Mouse (Mus musculus) bone marrow, adult 2 months (tissue): ENCODE data around the gene Zfp36l2. TPM values are rescaled to one million over a fixed set of nuclear protein-coding genes. Genes with fewer than 3 reads are reported as not detected.
"Not testable (repeated sequence)": the region's sequence is repeated elsewhere in the genome, so short reads cannot be mapped to it uniquely, and the experiment has no call there.

Experiments used
- H3K27ac ChIP-seq: fragments of 200-500 bp; 2 replicates; pipeline ENCODE4 v1.5.1; 2012; ENCODE audit warnings: low read depth, mild to moderate bottlenecking, control low read depth, inconsistent platforms, low read length; ENCODE audit not compliant: control insufficient read depth, poor library complexity, insufficient read depth
- H3K4me1 ChIP-seq: fragments of 200-500 bp; 2 replicates; pipeline ENCODE4 v1.6.1; 2011; ENCODE audit warnings: low read length; ENCODE audit not compliant: control insufficient read depth, insufficient read depth
- H3K4me3 ChIP-seq: fragments of 200-500 bp; replicated peaks from 2 replicates; pipeline ENCODE3; 2011; ENCODE audit warnings: mild to moderate bottlenecking, low read depth, low read length, control low read depth; ENCODE audit not compliant: control insufficient read depth
- CTCF ChIP-seq: fragments of 200-500 bp; IDR thresholded peaks from 2 replicates; pipeline ENCODE4 v1.5.1; 2011; ENCODE audit warnings: low read length, control low read depth; ENCODE audit not compliant: control insufficient read depth, insufficient read depth
- POLR2A ChIP-seq: fragments of 200-500 bp; IDR thresholded peaks from 2 replicates; pipeline ENCODE4 v1.6.1; 2011; ENCODE audit warnings: low read depth, mild to moderate bottlenecking, control low read depth, low read length, borderline replicate concordance; ENCODE audit not compliant: control insufficient read depth
- WGBS: fragments of 180-500 bp; shearing (Covaris S2); methylation state at CpG from one replicate; pipeline ENCODE4 v1.1.7; 2018; 5-methylcytosine and 5-hydroxymethylcytosine counted together
- polyA plus RNA-seq: library from polyadenylated mRNA; stranded (reverse); fragments of >200 nt; gene quantifications from 2 replicates; pipeline ENCODE4 v1.2.4, GENCODE M21; 2011; ENCODE audit warnings: low replicate concordance; ENCODE audit not compliant: missing spikeins, insufficient read depth, insufficient read length

Gene Zfp36l2
- polyA plus RNA-seq, 1 experiment, result 74.0 TPM

DNA sequence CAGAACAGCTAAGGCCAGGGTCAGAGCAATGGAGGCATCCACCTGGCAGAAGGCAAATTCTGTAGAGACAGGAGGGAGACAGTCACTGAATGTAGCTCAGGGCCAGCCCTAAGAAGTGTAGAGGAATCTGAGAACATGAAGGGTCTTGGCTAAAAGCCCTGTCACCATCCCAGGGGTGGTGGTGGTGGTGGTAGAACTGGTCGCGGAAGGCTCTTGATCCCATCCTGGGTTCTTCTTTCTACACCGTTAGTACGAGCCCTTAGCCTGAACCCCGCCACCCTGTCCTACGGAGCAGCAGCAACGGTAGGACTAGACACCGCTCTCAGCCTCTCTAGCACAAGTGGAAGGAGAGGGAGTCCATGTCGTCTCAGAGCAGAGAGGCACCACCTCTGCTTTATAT, 5.7 kb upstream of the Zfp36l2 start:
- Histone ChIP-seq H3K4me1 (peaks cover 10% of the 10 kb centered on the region; the same call in 1 of the 2 replicates), H3K4me3 (no peak overlapping the region), H3K27ac (no peak overlapping the region)
- TF ChIP-seq POLR2A (no peak), CTCF (no peak)
- 91% methylated on average over 9 of the region's 9 CpGs for WGBS

DNA sequence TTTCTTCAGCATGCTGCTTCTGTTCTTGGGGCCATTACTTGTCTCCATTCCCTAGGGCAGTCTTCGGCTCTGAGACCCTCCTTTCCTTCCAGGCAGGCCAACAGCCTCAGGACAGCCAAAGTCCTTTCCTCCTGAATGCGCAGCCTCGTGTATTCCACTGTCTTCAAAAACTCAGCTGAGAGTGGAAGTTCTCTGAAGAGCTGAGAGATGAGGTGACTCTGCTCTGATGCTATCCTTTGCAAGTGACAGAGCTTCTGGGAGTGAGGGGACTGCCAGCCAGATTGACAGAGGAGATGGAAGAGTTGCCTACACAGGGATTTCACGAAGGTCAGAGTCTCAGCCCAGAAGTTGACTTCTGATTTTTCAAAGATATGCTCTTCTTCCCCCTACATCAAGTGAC, 4.2 kb upstream of the Zfp36l2 start:
- WGBS, result 86% methylated on average over 4 of the region's 4 CpGs
- no peak overlapping the region for H3K4me3 ChIP-seq
- H3K27ac ChIP-seq, result no peak overlapping the region
- TF ChIP-seq CTCF, result no peak
- TF ChIP-seq POLR2A, result no peak
- peaks cover 10% of the 10 kb centered on the region; the same call in 1 of the 2 replicates for H3K4me1 ChIP-seq

DNA sequence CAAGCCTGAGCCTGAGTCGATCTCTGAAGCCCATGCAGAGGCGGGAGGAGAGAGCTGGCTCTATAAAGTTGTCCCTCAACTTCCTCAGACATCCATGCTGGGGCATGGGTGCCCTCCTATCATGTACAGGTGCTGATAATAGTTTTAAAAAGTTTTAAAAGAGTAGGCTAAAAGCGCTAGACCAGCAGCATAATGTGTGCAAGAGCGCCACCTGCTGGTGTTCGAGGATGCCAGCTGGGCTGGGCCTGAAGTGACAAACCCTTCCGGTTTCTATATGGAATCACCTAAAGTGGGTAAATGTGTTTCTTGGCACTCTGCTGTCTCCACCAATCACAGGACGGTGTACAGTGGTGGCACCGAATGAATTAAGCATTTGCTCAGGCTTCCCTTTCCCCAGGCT, 3.1 kb upstream of the Zfp36l2 start:
- Histone ChIP-seq H3K4me3 (no peak overlapping the region), H3K4me1 (peaks cover 10% of the 10 kb centered on the region; the same call in 1 of the 2 replicates), H3K27ac (no peak overlapping the region)
- no peak for TF ChIP-seq POLR2A
- TF ChIP-seq CTCF, result peak; percentile 95
- WGBS, result 8% methylated on average over 8 of the region's 8 CpGs

DNA sequence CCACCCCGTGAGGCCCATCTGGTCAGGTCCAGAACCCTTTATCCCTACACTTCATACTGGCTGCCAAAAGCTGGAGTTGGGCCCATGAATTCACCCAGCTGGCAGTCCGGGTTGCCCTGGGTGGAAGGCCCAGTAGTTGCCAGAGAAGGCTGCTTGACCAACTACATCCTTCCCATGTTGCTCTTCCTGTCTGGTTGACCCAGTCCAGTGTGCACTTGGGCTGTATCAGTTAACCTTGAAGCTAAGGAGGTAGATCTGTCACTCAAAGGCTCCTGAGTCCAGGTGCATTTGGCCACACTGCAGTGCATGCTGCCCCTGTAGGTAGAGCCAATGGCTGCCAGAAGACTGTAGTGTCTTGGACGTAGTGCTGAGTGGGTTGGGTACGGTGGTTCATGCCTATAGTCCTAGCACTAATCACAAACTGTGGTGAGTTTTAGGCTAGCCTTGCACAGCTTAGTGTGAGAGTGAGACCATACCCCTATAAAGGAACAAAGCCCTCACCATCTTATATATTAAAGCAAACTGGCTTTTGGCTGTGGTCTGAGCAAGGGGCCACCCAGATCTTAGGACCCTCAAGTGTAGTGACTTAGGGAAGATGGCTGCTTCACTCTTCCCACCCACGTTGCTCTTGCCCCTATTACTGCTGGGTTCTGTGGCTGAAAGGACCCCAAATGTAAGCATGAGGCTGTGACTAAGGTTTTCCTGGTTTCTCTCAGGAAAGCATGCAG, 1.5 kb upstream of the Zfp36l2 start:
- TF ChIP-seq POLR2A, result no peak
- no peak for TF ChIP-seq CTCF
- Histone ChIP-seq H3K4me1 (peaks cover 7% of the 10 kb centered on the region; the same call in 1 of the 2 replicates), H3K27ac (peak overlapping the region; percentile 95), H3K4me3 (no peak overlapping the region)
- WGBS, result 41% methylated on average over 5 of the region's 5 CpGs

DNA sequence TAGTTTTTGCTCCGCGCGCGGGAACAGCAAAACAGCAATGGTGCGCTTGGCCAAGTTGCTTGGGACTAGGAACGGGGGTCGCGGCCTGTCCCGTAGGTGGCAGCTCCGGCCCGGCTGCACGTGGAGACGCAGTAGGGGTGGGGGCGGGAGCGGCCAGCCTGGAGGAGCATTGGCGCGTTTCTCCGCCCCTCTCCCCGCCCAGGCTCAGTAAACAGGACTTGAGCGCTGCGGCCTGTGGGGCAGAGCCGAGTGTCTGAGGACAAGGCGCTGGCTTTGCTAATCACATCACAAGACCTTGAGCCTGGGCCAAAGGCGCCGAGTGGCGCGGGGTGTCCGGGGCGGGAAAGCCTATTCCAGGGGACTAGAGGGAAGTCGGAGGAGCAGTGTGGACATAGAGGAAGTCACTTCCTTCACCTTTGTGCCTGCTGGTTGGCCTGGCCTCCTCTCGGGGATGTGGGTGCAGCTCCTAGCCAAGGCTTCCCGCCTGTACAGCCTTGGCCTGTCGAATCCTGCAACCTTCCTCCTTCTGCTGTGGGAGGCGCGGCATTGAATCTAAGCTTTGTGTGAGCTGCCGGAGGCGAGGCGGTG, 721 bp upstream of the Zfp36l2 start:
- TF ChIP-seq POLR2A (peak; percentile 83), CTCF (no peak)

DNA sequence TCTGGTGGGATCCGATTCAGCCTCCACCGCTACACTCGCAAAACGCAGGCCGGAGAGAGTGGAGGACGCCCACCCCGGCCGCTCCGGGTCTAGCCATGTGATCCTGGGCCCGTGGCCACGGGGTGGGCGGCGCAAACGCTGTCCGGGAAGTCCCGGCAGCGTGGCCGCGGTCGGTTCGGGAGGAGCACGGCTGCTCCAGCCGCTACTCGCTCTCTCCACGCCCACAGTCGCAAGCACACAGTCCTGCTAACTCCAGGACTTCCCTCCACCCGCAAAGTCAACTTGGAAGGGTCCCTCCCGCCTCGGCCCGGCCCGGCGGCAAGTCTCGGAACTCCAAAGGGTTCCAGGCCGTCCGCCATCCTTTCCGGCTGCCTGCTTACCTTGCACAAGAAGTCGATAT, 483 bp downstream of the Zfp36l2 start:
- WGBS, result under 1% methylated on average over 16 of the region's 37 CpGs

More for the DNA sequence above, 721 bp upstream of the Zfp36l2 start:
- Histone ChIP-seq H3K27ac (peak overlapping the region; percentile 95), H3K4me3 (peak overlapping the region; percentile 83), H3K4me1 (peaks cover 7% of the 10 kb centered on the region; the same call in 1 of the 2 replicates)
- 1% methylated on average over 38 of the region's 38 CpGs for WGBS

DNA sequence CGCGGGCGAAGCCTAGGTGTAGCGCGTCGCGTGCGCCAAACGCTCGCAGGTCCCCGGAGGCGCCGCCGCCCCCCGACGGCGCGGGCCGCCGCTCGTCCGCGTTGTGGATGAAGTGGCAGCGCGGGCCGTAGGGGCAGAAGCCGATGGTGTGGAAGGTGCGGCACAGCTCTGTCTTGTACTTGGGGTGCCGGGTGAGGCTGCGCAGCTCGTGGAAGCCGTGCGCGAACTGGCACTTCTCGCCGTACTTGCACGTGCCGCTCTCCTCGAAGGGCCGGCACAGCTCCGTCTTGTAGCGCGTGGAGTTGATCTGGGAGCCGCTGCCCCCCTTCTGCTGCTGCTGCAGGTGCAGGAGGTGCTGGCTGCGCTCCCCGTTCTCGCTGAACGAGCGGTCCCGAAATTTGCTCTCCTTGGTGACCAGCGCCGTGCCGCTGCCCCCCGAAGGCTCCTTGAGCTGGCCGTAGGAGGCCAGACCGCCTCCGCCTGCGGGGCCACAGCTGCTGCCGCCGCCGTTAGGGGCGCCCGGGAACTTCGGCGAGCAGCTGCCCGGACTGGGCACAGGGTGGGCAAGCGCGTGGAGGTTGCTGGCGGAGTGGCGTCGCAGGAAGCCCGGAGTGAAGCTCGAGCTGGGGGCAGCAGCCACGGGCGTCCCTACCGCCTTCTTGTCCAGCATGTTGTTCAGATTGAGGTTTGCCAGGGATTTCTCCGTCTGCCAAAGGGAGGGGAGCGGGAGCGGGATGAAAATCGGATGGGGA, 1.1 kb downstream of the Zfp36l2 start:
- peak overlapping the region; percentile 74 for H3K4me3 ChIP-seq
- H3K27ac ChIP-seq, result peak overlapping the region; percentile 97
- peaks cover 7% of the 10 kb centered on the region; the same call in 1 of the 2 replicates for H3K4me1 ChIP-seq
- no peak for TF ChIP-seq CTCF
- peak; percentile 46; the same call in 1 of the 2 replicates for TF ChIP-seq POLR2A
- under 1% methylated on average over 80 of the region's 80 CpGs for WGBS

More for the DNA sequence above, 483 bp downstream of the Zfp36l2 start:
- peak overlapping the region; percentile 96 for H3K4me3 ChIP-seq
- peak overlapping the region; percentile 97 for H3K27ac ChIP-seq
- H3K4me1 ChIP-seq, result not testable (repeated sequence)
